Mouse (Mus musculus) hindbrain, embryonic 12.5 days (tissue): ENCODE results near the gene Tyk2. TPM values are rescaled to one million over a fixed set of nuclear protein-coding genes. Genes with fewer than 3 reads are reported as not detected.

ENCODE experiments used
- ATAC-seq: fragments of 200-750 bp; cut with Nextera tagmentation; 2 replicates; pipeline ENCODE4 v1.8.0; 2017; ENCODE audit warnings: moderate TSS enrichment; ENCODE audit not compliant: low FRiP score
- H3K27ac ChIP-seq: fragments of 300-500 bp; sonication (generic); 2 replicates; pipeline ENCODE4 v1.5.1; 2016; ENCODE audit warnings: mild to moderate bottlenecking
- H3K27me3 ChIP-seq: fragments of 300-500 bp; sonication (generic); 2 replicates; pipeline ENCODE4 v1.6.1; 2016; ENCODE audit warnings: mild to moderate bottlenecking
- H3K36me3 ChIP-seq: fragments of 300-500 bp; sonication (generic); 2 replicates; pipeline ENCODE4 v1.6.1; 2016; ENCODE audit warnings: mild to moderate bottlenecking
- H3K4me1 ChIP-seq: fragments of 300-500 bp; sonication (generic); 2 replicates; pipeline ENCODE4 v1.6.1; 2016
- H3K4me2 ChIP-seq: fragments of 300-500 bp; sonication (generic); replicated peaks from 2 replicates; pipeline ENCODE4 v1.6.1; 2016; ENCODE audit warnings: mild to moderate bottlenecking
- H3K4me3 ChIP-seq: fragments of 300-500 bp; sonication (generic); 2 replicates; pipeline ENCODE4 v1.5.1; 2016; ENCODE audit warnings: mild to moderate bottlenecking
- H3K9ac ChIP-seq: fragments of 300-500 bp; sonication (generic); 2 replicates; pipeline ENCODE4 v1.6.1; 2016; ENCODE audit warnings: mild to moderate bottlenecking, moderate library complexity
- H3K9me3 ChIP-seq: fragments of 300-500 bp; sonication (generic); replicated peaks from 2 replicates; pipeline ENCODE4 v1.6.1; 2016; ENCODE audit warnings: mild to moderate bottlenecking
- WGBS: fragments of 180-500 bp; shearing (Covaris S2); methylation state at CpG from one replicate; pipeline ENCODE4 v1.1.7; 2016; 5-methylcytosine and 5-hydroxymethylcytosine counted together
- polyA plus RNA-seq: library from polyadenylated mRNA; unstranded; fragments of >200 nt; fragmentation: Nextera tagmentation; extraction: Ambion mirVana; gene quantifications from 2 replicates; pipeline ENCODE4 v1.2.1, GENCODE M21; 2016

Tyk2 gene
- polyA plus RNA-seq, 1 experiment from 2014 or later: 16.3 TPM

- no peak for ATAC-seq
- H3K27ac ChIP-seq: no peak overlapping the region
- peaks cover 67% of the 10 kb centered on the region for H3K27me3 ChIP-seq
- peaks cover 30% of the 10 kb centered on the region for H3K4me1 ChIP-seq
- H3K4me3 ChIP-seq: peak overlapping the region; percentile 12; the same call in 1 of the 2 replicates
- no peak overlapping the region for H3K9ac ChIP-seq
- 2% methylated on average over 26 of the region's 26 CpGs for WGBS
- no peaks in the 10 kb centered on the region for H3K9me3 ChIP-seq
- peak overlapping the region; percentile 29; the same call in 1 of the 2 replicates for H3K4me2 ChIP-seq
- H3K36me3 ChIP-seq: no peaks in the 10 kb centered on the region
Measured at GRCm38 (mm10) chr9:21164072-21164471, 33.0 kb upstream of the Tyk2 start.

GRCm38 (mm10) chr9:21163086-21164050 lies 32.3 kb upstream of the Tyk2 start:
- no peak overlapping the region for H3K4me2 ChIP-seq

GRCm38 (mm10) chr9:21161209-21161909 lies 30.3 kb upstream of the Tyk2 start:
- H3K9ac ChIP-seq: peak overlapping the region; percentile 70
- peak overlapping the region; percentile 66 for H3K4me2 ChIP-seq
- WGBS: under 1% methylated on average over 52 of the region's 52 CpGs
- no peak overlapping the region for H3K27ac ChIP-seq
- peak overlapping the region; percentile 48 for H3K4me3 ChIP-seq
- H3K27me3 ChIP-seq: peaks cover 51% of the 10 kb centered on the region
- no peaks in the 10 kb centered on the region for H3K36me3 ChIP-seq
- peak; percentile 62 for ATAC-seq
- H3K4me1 ChIP-seq: peaks cover 20% of the 10 kb centered on the region
- 0 out of 2 replicates have a peak, but pooled peaks cover 2% of the 10 kb centered on the region for H3K9me3 ChIP-seq

More at GRCm38 (mm10) chr9:21163086-21164050, 32.3 kb upstream of the Tyk2 start:
- no peak for ATAC-seq
- H3K36me3 ChIP-seq: no peaks in the 10 kb centered on the region
- H3K9ac ChIP-seq: no peak overlapping the region
- H3K4me3 ChIP-seq: no peak overlapping the region
- peaks cover 67% of the 10 kb centered on the region for H3K27me3 ChIP-seq
- H3K4me1 ChIP-seq: peaks cover 26% of the 10 kb centered on the region
- WGBS: 35% methylated on average over 11 of the region's 11 CpGs
- no peaks in the 10 kb centered on the region for H3K9me3 ChIP-seq
- H3K27ac ChIP-seq: no peak overlapping the region

- WGBS: 88% methylated on average over 3 of the region's 3 CpGs
- Histone ChIP-seq H3K4me2 (no peak overlapping the region), H3K27ac (no peak overlapping the region), H3K27me3 (peaks cover 9% of the 10 kb centered on the region; the same call in 1 of the 2 replicates), H3K9ac (no peak overlapping the region), H3K36me3 (no peaks in the 10 kb centered on the region), H3K9me3 (0 out of 2 replicates have a peak, but pooled peaks cover 2% of the 10 kb centered on the region), H3K4me3 (no peak overlapping the region), H3K4me1 (peaks cover 14% of the 10 kb centered on the region)
- ATAC-seq: no peak
Measured at GRCm38 (mm10) chr9:21154787-21155186, 23.7 kb upstream of the Tyk2 start.

GRCm38 (mm10) chr9:21153833-21154232 lies 22.8 kb upstream of the Tyk2 start:
- Histone ChIP-seq H3K4me3 (peak overlapping the region; percentile 20), H3K27me3 (peaks cover 9% of the 10 kb centered on the region; the same call in 1 of the 2 replicates), H3K4me2 (peak overlapping the region; percentile 46), H3K9me3 (0 out of 2 replicates have a peak, but pooled peaks cover 2% of the 10 kb centered on the region), H3K27ac (no peak overlapping the region), H3K36me3 (no peaks in the 10 kb centered on the region), H3K4me1 (peaks cover 19% of the 10 kb centered on the region), H3K9ac (no peak overlapping the region)
- ATAC-seq: no peak
- WGBS: 15% methylated on average over 5 of the region's 5 CpGs

GRCm38 (mm10) chr9:21153331-21153730 lies 22.3 kb upstream of the Tyk2 start:
- H3K36me3 ChIP-seq: no peaks in the 10 kb centered on the region
- ATAC-seq: no peak
- 0 out of 2 replicates have a peak, but pooled peaks cover 2% of the 10 kb centered on the region for H3K9me3 ChIP-seq
- peak overlapping the region; percentile 18; the same call in 1 of the 2 replicates for H3K9ac ChIP-seq
- peaks cover 9% of the 10 kb centered on the region; the same call in 1 of the 2 replicates for H3K27me3 ChIP-seq
- WGBS: 5% methylated on average over 12 of the region's 12 CpGs
- H3K27ac ChIP-seq: no peak overlapping the region
- peak overlapping the region; percentile 46 for H3K4me2 ChIP-seq
- H3K4me1 ChIP-seq: peaks cover 24% of the 10 kb centered on the region
- H3K4me3 ChIP-seq: peak overlapping the region; percentile 20

- H3K4me2 ChIP-seq: peak overlapping the region; percentile 46
- no peak overlapping the region for H3K4me3 ChIP-seq
- H3K27ac ChIP-seq: no peak overlapping the region
- 7% methylated on average over 11 of the region's 11 CpGs for WGBS
- H3K9me3 ChIP-seq: 0 out of 2 replicates have a peak, but pooled peaks cover under 1% of the 10 kb centered on the region
- H3K36me3 ChIP-seq: no peaks in the 10 kb centered on the region
- peaks cover 9% of the 10 kb centered on the region; the same call in 1 of the 2 replicates for H3K27me3 ChIP-seq
- H3K4me1 ChIP-seq: peaks cover 30% of the 10 kb centered on the region
- no peak for ATAC-seq
- H3K9ac ChIP-seq: no peak overlapping the region
Measured at GRCm38 (mm10) chr9:21152715-21153114, 21.7 kb upstream of the Tyk2 start.

- H3K9ac ChIP-seq: peak within 1 kb of the TSS; percentile 81
- H3K9me3 ChIP-seq: no peaks in the 10 kb centered on the region
- ATAC-seq: peak; percentile 96
- H3K4me3 ChIP-seq: peak within 1 kb of the TSS; percentile 86
- peaks cover 43% of the 10 kb centered on the region for H3K4me1 ChIP-seq
- H3K36me3 ChIP-seq: peaks cover 20% of the 10 kb centered on the region
- H3K27me3 ChIP-seq: peaks cover 9% of the 10 kb centered on the region; the same call in 1 of the 2 replicates
- WGBS: 4% methylated on average over 56 of the region's 56 CpGs
- peak within 1 kb of the TSS; percentile 93 for H3K4me2 ChIP-seq
- peak within 1 kb of the TSS; percentile 64; the same call in 1 of the 2 replicates for H3K27ac ChIP-seq
Measured at GRCm38 (mm10) chr9:21149654-21150419, 18.8 kb upstream of the Tyk2 start, which contains the start of gene Cdc37. Gene Cdc37 (minus strand): TSS chr9:21149982.

- H3K9me3 ChIP-seq: no peaks in the 10 kb centered on the region
- peaks cover 27% of the 10 kb centered on the region for H3K36me3 ChIP-seq
- peak overlapping the region; percentile 93 for H3K4me2 ChIP-seq
- WGBS: 10% methylated on average over 8 of the region's 8 CpGs
- peak overlapping the region; percentile 81 for H3K9ac ChIP-seq
- H3K27ac ChIP-seq: no peak overlapping the region
- H3K4me3 ChIP-seq: peak overlapping the region; percentile 86
- H3K27me3 ChIP-seq: peaks cover 9% of the 10 kb centered on the region; the same call in 1 of the 2 replicates
- H3K4me1 ChIP-seq: peaks cover 43% of the 10 kb centered on the region
- ATAC-seq: no peak
Measured at GRCm38 (mm10) chr9:21149077-21149653, 18.1 kb upstream of the Tyk2 start.

GRCm38 (mm10) chr9:21148427-21148826 lies 17.4 kb upstream of the Tyk2 start:
- Histone ChIP-seq H3K27ac (no peak overlapping the region), H3K9ac (peak overlapping the region; percentile 41; the same call in 1 of the 2 replicates)

GRCm38 (mm10) chr9:21146722-21147121 lies 15.7 kb upstream of the Tyk2 start:
- peak overlapping the region; percentile 45 for H3K9ac ChIP-seq
- H3K36me3 ChIP-seq: peaks cover 51% of the 10 kb centered on the region
- no peaks in the 10 kb centered on the region for H3K27me3 ChIP-seq
- no peak overlapping the region for H3K27ac ChIP-seq
- H3K4me2 ChIP-seq: peak overlapping the region; percentile 32
- H3K4me1 ChIP-seq: peaks cover 32% of the 10 kb centered on the region
- no peak overlapping the region; the same call in 1 of the 2 replicates for H3K4me3 ChIP-seq
- no peaks in the 10 kb centered on the region for H3K9me3 ChIP-seq
- ATAC-seq: no peak
- WGBS: 52% methylated on average over 10 of the region's 10 CpGs

More at GRCm38 (mm10) chr9:21148427-21148826, 17.4 kb upstream of the Tyk2 start:
- no peak for ATAC-seq
- Histone ChIP-seq H3K9me3 (no peaks in the 10 kb centered on the region), H3K4me3 (peak overlapping the region; percentile 86), H3K27me3 (peaks cover 4% of the 10 kb centered on the region; the same call in 1 of the 2 replicates), H3K36me3 (peaks cover 34% of the 10 kb centered on the region), H3K4me2 (peak overlapping the region; percentile 93), H3K4me1 (peaks cover 36% of the 10 kb centered on the region)
